Mouse (Mus musculus) myocyte (in vitro differentiated cells): Measurements from ENCODE around the gene Rad23b. TPM values are rescaled to one million over a fixed set of nuclear protein-coding genes. Genes with fewer than 3 reads are reported as not detected.

Experiments used
- H3K27me3 ChIP-seq: one replicate; pipeline ENCODE4 v1.6.1; 2011; ENCODE audit not compliant: control insufficient read depth, insufficient read depth, insufficient read length
- H3K36me3 ChIP-seq: one replicate; pipeline ENCODE4 v1.6.1; 2011; ENCODE audit not compliant: control insufficient read depth, insufficient read depth
- H3K4me2 ChIP-seq: one replicate; pipeline ENCODE4 v1.6.1; 2011; ENCODE audit warnings: low read depth, control low read depth
- H3K4me3 ChIP-seq: one replicate; pipeline ENCODE4 v1.5.1; 2011; ENCODE audit warnings: mild to moderate bottlenecking, control low read depth, moderate library complexity
- H3K79me2 ChIP-seq: one replicate; pipeline ENCODE4 v1.6.1; 2011; ENCODE audit not compliant: control insufficient read depth, insufficient read depth
- H3ac ChIP-seq: one replicate; pipeline ENCODE4 v1.6.1; 2011; ENCODE audit not compliant: control insufficient read depth, insufficient read length
- CEBPB ChIP-seq: IDR thresholded peaks from 2 replicates; pipeline ENCODE4 v1.6.1; 2011; ENCODE audit warnings: mild to moderate bottlenecking, moderate library complexity; ENCODE audit not compliant: poor library complexity, insufficient read depth, severe bottlenecking
- E2F4 ChIP-seq: IDR thresholded peaks from one replicate; pipeline ENCODE4 v1.6.1; 2011; ENCODE audit warnings: mild to moderate bottlenecking, control low read depth, moderate library complexity; ENCODE audit not compliant: insufficient read depth
- MAX ChIP-seq: IDR thresholded peaks from one replicate; pipeline ENCODE4 v1.6.1; 2011; ENCODE audit warnings: low read depth, mild to moderate bottlenecking, control low read depth
- MYOD1 ChIP-seq, 3 experiments: IDR thresholded peaks; one replicate each; pipeline ENCODE4 v1.6.1; 2011; ENCODE audit warnings: control low read depth in 2 of 3, low read depth in 2 of 3, mild to moderate bottlenecking in 2 of 3, moderate library complexity in 1 of 3; ENCODE audit not compliant: insufficient read length in 2 of 3, control insufficient read depth in 1 of 3
- MYOG ChIP-seq, 3 experiments: IDR thresholded peaks; one replicate each; pipeline ENCODE4 v1.6.1; 2011; ENCODE audit warnings: control low read depth in 2 of 3, low read depth in 2 of 3, mild to moderate bottlenecking in 2 of 3; ENCODE audit not compliant: insufficient read length in 2 of 3, control insufficient read depth in 1 of 3, insufficient read depth in 1 of 3
- POLR2A ChIP-seq: IDR thresholded peaks from one replicate; pipeline ENCODE4 v1.6.1; 2011; ENCODE audit warnings: low read depth, mild to moderate bottlenecking, control low read depth, moderate library complexity; ENCODE audit not compliant: insufficient read length
- POLR2AphosphoS2 ChIP-seq: IDR thresholded peaks from one replicate; pipeline ENCODE4 v1.6.1; 2011; ENCODE audit warnings: low read depth, control low read depth; ENCODE audit not compliant: insufficient read length
- REST ChIP-seq: IDR thresholded peaks from one replicate; pipeline ENCODE4 v1.6.1; 2011; ENCODE audit warnings: mild to moderate bottlenecking, control low read depth, moderate library complexity; ENCODE audit not compliant: insufficient read depth, insufficient read length
- SRF ChIP-seq: IDR thresholded peaks from one replicate; pipeline ENCODE4 v1.6.1; 2011; ENCODE audit warnings: low read depth; ENCODE audit not compliant: control insufficient read depth, insufficient read length
- TCF12 ChIP-seq: IDR thresholded peaks from one replicate; pipeline ENCODE4 v1.6.1; 2011; ENCODE audit warnings: mild to moderate bottlenecking, control low read depth; ENCODE audit not compliant: poor library complexity, insufficient read depth, severe bottlenecking
- TCF3 ChIP-seq: IDR thresholded peaks from one replicate; pipeline ENCODE4 v1.6.1; 2011; ENCODE audit warnings: low read depth, control low read depth; ENCODE audit not compliant: insufficient read length
- USF1 ChIP-seq: IDR thresholded peaks from one replicate; pipeline ENCODE4 v1.6.1; 2011; ENCODE audit warnings: low read depth, mild to moderate bottlenecking, control low read depth, moderate library complexity
- polyA plus RNA-seq: library from polyadenylated mRNA; unstranded; fragments of >200 nt; fragmentation: generic; extraction: Trizol; gene quantifications from one replicate; pipeline ENCODE4 v1.2.1, GENCODE M21; 2012; ENCODE audit warnings: missing spikeins

Rad23b gene
- polyA plus RNA-seq, 1 experiment: 165 TPM

DNA sequence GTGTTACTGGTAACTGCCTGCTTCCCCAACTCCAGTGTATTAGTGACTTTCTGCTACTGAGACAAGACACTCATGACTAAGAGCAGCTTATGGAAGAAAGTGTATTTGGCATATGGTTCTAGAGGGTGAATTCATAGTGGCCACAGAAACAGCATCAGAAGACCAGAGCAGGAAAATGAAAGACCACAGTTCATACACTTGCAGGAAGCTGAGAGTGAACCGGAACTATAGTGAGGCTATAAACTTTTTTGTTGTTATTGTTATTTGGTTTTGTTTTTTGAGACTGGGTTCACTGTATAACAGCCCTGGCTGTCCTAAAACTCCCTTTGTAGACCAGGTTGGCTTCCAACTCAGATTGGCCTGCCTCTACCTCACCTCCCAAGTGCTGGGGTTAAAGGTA is 6.0 kb downstream of the Rad23b start:
- H3K27me3 ChIP-seq: no peaks in the 10 kb centered on the region
- no peak overlapping the region for H3K4me3 ChIP-seq
- no peak overlapping the region for H3ac ChIP-seq
- peaks cover 100% of the 10 kb centered on the region for H3K79me2 ChIP-seq
- no peak for TF ChIP-seq MAX
- TF ChIP-seq POLR2AphosphoS2: no peak
- no peak for TF ChIP-seq REST
- no peak for TF ChIP-seq MYOD1 (IDR thresholded peaks at IDR 0.05; ENCODE audit: control insufficient read depth in 1 of 3, insufficient read length in 2 of 3, low read depth in 2 of 3)
- peaks cover 4% of the 10 kb centered on the region for H3K36me3 ChIP-seq
- no peak overlapping the region for H3K4me2 ChIP-seq

DNA sequence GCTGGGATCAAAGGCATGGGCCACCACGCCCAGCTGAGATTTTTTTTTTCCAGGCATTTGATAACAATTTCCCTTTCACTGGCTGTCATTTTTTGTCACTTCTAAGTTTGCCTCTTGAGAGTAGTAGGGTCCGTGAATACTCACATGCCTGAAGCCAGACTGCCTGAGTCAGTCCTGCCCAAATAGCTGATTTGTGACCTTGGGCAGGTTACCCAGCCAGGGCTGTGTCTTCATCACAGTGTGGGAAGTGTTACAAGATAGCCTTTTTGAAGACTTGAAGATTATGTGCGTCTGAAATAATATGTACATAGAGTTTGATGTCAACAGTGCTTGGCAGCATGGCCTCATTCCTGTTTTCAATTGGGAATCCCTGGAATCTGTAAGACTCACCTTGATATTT is 6.9 kb downstream of the Rad23b start:
- H3K4me2 ChIP-seq: no peak overlapping the region
- no peak overlapping the region for H3K4me3 ChIP-seq
- H3K27me3 ChIP-seq: no peaks in the 10 kb centered on the region
- peaks cover 100% of the 10 kb centered on the region for H3K79me2 ChIP-seq
- no peak overlapping the region for H3ac ChIP-seq
- no peak for TF ChIP-seq TCF12
- no peak for TF ChIP-seq REST
- no peak for TF ChIP-seq CEBPB
- TF ChIP-seq MAX: no peak
- no peak for TF ChIP-seq POLR2AphosphoS2
- TF ChIP-seq MYOG (IDR thresholded peaks at IDR 0.05; ENCODE audit: control insufficient read depth in 1 of 3, insufficient read depth in 1 of 3, insufficient read length in 2 of 3, low read depth in 2 of 3): no peak
- TF ChIP-seq MYOD1 (IDR thresholded peaks at IDR 0.05; ENCODE audit: control insufficient read depth in 1 of 3, insufficient read length in 2 of 3, low read depth in 2 of 3): no peak
- no peak for TF ChIP-seq TCF3
- no peak for TF ChIP-seq POLR2A
- no peak for TF ChIP-seq SRF
- TF ChIP-seq USF1: no peak
- TF ChIP-seq E2F4: no peak
- H3K36me3 ChIP-seq: peaks cover 4% of the 10 kb centered on the region

DNA sequence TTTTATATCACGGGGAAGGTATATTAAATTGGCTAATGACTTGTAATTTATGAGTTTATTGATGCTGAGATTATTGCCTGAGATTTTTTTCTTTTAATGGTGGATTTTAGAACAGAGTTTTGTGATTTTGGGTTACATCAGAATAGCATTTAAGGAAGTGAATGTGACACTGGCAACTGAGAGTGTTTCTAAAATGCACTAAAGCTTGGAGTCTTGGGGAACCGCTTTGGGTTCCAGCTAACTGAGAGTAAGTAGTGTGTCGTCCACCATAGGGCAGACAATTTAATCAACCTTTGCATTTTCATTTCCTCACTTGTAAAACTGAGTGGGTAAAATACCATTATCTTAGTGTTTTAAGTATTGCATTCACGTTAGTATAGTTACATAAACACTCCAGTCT is 14.0 kb downstream of the Rad23b start:
- peaks cover 18% of the 10 kb centered on the region for H3K36me3 ChIP-seq
- no peak overlapping the region for H3K4me3 ChIP-seq
- H3K4me2 ChIP-seq: no peak overlapping the region
- TF ChIP-seq MYOG (IDR thresholded peaks at IDR 0.05; ENCODE audit: control insufficient read depth in 1 of 3, insufficient read depth in 1 of 3, insufficient read length in 2 of 3, low read depth in 2 of 3) (no peak), USF1 (no peak)
- peaks cover 96% of the 10 kb centered on the region for H3K79me2 ChIP-seq
- no peaks in the 10 kb centered on the region for H3K27me3 ChIP-seq
- H3ac ChIP-seq: no peak overlapping the region

DNA sequence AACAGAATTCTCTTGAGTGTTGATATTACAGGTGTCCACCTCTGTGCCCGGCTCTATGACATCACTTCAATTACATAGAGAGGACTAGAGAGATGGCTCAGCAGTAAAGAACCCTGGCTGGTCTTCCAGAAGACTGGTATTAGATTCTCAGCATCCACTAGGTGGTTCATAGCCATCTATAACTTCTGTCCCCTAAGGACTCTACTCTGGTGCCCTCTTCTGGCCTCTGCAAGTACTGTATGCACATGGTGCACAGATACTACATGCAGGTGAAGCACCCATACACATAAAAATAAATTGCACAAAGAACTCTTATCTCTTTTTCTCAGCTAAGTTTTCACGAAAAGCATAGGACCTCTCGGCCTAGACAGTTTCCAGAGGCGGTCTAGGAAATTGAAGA is 14.5 kb downstream of the Rad23b start:
- Histone ChIP-seq H3K36me3 (peaks cover 23% of the 10 kb centered on the region), H3K4me2 (no peak overlapping the region), H3K27me3 (no peaks in the 10 kb centered on the region), H3K4me3 (no peak overlapping the region), H3K79me2 (peaks cover 96% of the 10 kb centered on the region), H3ac (no peak overlapping the region)
- TF ChIP-seq REST: no peak
- no peak for TF ChIP-seq E2F4
- TF ChIP-seq SRF: no peak
- no peak for TF ChIP-seq MYOG (IDR thresholded peaks at IDR 0.05; ENCODE audit: control insufficient read depth in 1 of 3, insufficient read depth in 1 of 3, insufficient read length in 2 of 3, low read depth in 2 of 3)
- TF ChIP-seq POLR2AphosphoS2: no peak
- no peak for TF ChIP-seq POLR2A
- no peak for TF ChIP-seq TCF12
- no peak for TF ChIP-seq TCF3
- TF ChIP-seq CEBPB: no peak
- TF ChIP-seq MAX: no peak
- TF ChIP-seq USF1: no peak
- no peak for TF ChIP-seq MYOD1 (IDR thresholded peaks at IDR 0.05; ENCODE audit: control insufficient read depth in 1 of 3, insufficient read length in 2 of 3, low read depth in 2 of 3)

DNA sequence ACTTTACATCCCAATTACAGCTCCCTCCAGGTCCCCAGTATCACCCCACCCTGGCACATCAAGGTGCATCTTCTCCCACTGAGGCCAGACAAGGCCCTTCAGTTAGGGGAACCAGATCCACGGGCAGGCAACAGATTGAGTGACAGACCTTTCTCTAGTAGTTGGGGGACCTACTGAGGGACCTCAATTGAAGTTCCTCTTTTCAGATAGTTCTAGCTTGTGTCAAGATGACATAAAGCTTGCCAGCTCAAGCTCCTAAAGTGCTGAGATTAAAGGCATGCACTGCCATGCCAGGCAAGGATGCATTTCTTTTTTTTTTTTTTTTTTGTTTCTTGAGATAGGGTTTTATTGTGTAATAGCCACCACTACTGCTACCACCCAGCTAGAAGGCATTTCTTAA is 16.2 kb downstream of the Rad23b start:
- Histone ChIP-seq H3K36me3 (peaks cover 24% of the 10 kb centered on the region), H3ac (no peak overlapping the region), H3K4me2 (no peak overlapping the region), H3K4me3 (no peak overlapping the region), H3K79me2 (peaks cover 80% of the 10 kb centered on the region), H3K27me3 (no peaks in the 10 kb centered on the region)
- TF ChIP-seq MAX (no peak), TCF12 (no peak), MYOD1 (IDR thresholded peaks at IDR 0.05; ENCODE audit: control insufficient read depth in 1 of 3, insufficient read length in 2 of 3, low read depth in 2 of 3) (no peak), CEBPB (no peak), POLR2AphosphoS2 (no peak), E2F4 (no peak), USF1 (no peak), REST (no peak), SRF (no peak), TCF3 (no peak), POLR2A (no peak), MYOG (IDR thresholded peaks at IDR 0.05; ENCODE audit: control insufficient read depth in 1 of 3, insufficient read depth in 1 of 3, insufficient read length in 2 of 3, low read depth in 2 of 3) (no peak)
